Mouse (Mus musculus) megakaryocyte-erythroid progenitor cell, adult 5-6 weeks (primary cell): ENCODE data around the gene Fhit. TPM values are rescaled to one million over a fixed set of nuclear protein-coding genes. Genes with fewer than 3 reads are reported as not detected.

ENCODE experiments used
- ATAC-seq: replicated peaks from 2 replicates; pipeline ENCODE4 v1.8.0; 2016; ENCODE audit warnings: mild to moderate bottlenecking, inconsistent platforms; ENCODE audit not compliant: severe bottlenecking, poor library complexity, low FRiP score, low TSS enrichment
- total RNA-seq, 2 experiments: library from RNA; stranded (forward) in 1 of 2; stranded (reverse) in 1 of 2; fragments of 200-1000, 215-1000 nt in 1 of 2; fragments of >200 nt in 1 of 2; fragmentation: Nextera tagmentation in 1 of 2; gene quantifications; 2 replicates each; pipeline ENCODE4 v1.2.3; 2014 to 2017

The Fhit gene
- total RNA-seq, 2 experiments from 2014 or later, result 12.6 to 17.1 TPM

GRCm38 (mm10) chr14:10430396-10431000 lies 731.3 kb downstream of the Fhit start:
- peak; percentile 56; the same call in 1 of the 2 replicates for ATAC-seq

GRCm38 (mm10) chr14:10423499-10423898 lies 738.3 kb downstream of the Fhit start:
- ATAC-seq, result no peak

- no peak for ATAC-seq
Observed at GRCm38 (mm10) chr14:10422261-10422660, 739.6 kb downstream of the Fhit start.

GRCm38 (mm10) chr14:10415068-10415467 lies 746.8 kb downstream of the Fhit start:
- no peak for ATAC-seq

GRCm38 (mm10) chr14:10409306-10409962 lies 752.4 kb downstream of the Fhit start:
- no peak for ATAC-seq

GRCm38 (mm10) chr14:10405346-10405745 lies 756.5 kb downstream of the Fhit start:
- no peak for ATAC-seq

- ATAC-seq, result no peak
Observed at GRCm38 (mm10) chr14:10367783-10368680, 793.8 kb downstream of the Fhit start.

- ATAC-seq, result no peak
Observed at GRCm38 (mm10) chr14:10366808-10367207, 795.0 kb downstream of the Fhit start.

GRCm38 (mm10) chr14:10364281-10364680 lies 797.6 kb downstream of the Fhit start:
- no peak for ATAC-seq

- no peak for ATAC-seq
Observed at GRCm38 (mm10) chr14:10363306-10363705, 798.5 kb downstream of the Fhit start.

GRCm38 (mm10) chr14:10345905-10346304 lies 815.9 kb downstream of the Fhit start:
- no peak for ATAC-seq

- no peak for ATAC-seq
Observed at GRCm38 (mm10) chr14:10344064-10344463, 817.8 kb downstream of the Fhit start.

GRCm38 (mm10) chr14:10316764-10317163 lies 845.1 kb downstream of the Fhit start:
- no peak for ATAC-seq

GRCm38 (mm10) chr14:10312190-10312589 lies 849.6 kb downstream of the Fhit start:
- no peak for ATAC-seq

GRCm38 (mm10) chr14:10305286-10305685 lies 856.5 kb downstream of the Fhit start:
- ATAC-seq, result no peak

GRCm38 (mm10) chr14:10301497-10301896 lies 860.3 kb downstream of the Fhit start:
- ATAC-seq, result no peak

- no peak for ATAC-seq
Observed at GRCm38 (mm10) chr14:10300914-10301313, 860.9 kb downstream of the Fhit start.

- ATAC-seq, result no peak
Observed at GRCm38 (mm10) chr14:10299030-10299429, 862.8 kb downstream of the Fhit start.

- ATAC-seq, result no peak
Observed at GRCm38 (mm10) chr14:10289043-10289442, 872.8 kb downstream of the Fhit start.

- ATAC-seq, result no peak
Observed at GRCm38 (mm10) chr14:10286027-10286426, 875.8 kb downstream of the Fhit start.
